Comparison of ENCODE assay signal across 15 mouse cellular contexts in genomic region chr13:94300946-94301538, GRCm38 (mm10).
"Had no signal": no experiment of that assay in that cellular context is flagged by ENCODE, and none has a peak within 500 bp of the region (broad histone marks: within the 10 kb centered on the region; RNA-seq: fewer than 3 reads in every experiment).

No protein-coding gene starts in this region.

- DNase-seq: kidney, adult 8-10 months; kidney, postnatal 10 days; layer of hippocampus, adult 9-11 months; layer of hippocampus, postnatal 36 days; liver, embryonic 13.5 days; lung, embryonic 14.5 days; midbrain, embryonic 14.5 days; thymus, adult 18-20 months; thymus, postnatal 14 days had no signal

- H3K4me1 ChIP-seq: kidney, embryonic 15.5 days had no signal

- H3K4me3 ChIP-seq: kidney, embryonic 15.5 days; layer of hippocampus, adult 2 months; left cerebral cortex, adult 2 months; liver, embryonic 13.5 days had no signal

- H3K36me3 ChIP-seq: kidney, embryonic 15.5 days; liver, embryonic 13.5 days had no signal

- H3K9me3 ChIP-seq: kidney, embryonic 15.5 days; liver, embryonic 13.5 days had no signal

- H3K27me3 ChIP-seq: kidney, embryonic 15.5 days; liver, embryonic 13.5 days had no signal

- H3K27ac ChIP-seq: kidney, embryonic 15.5 days; layer of hippocampus, adult 2 months; left cerebral cortex, adult 2 months; liver, embryonic 13.5 days had no signal

- H3K4me2 ChIP-seq: kidney, embryonic 15.5 days; liver, embryonic 13.5 days; lung, embryonic 14.5 days; midbrain, embryonic 11.5 days had no signal

- ATAC-seq: intestine, postnatal 0 days; lung, postnatal 0 days had no signal

- H3K9ac ChIP-seq: kidney, embryonic 15.5 days; liver, embryonic 13.5 days; lung, embryonic 14.5 days had no signal
